Mouse (Mus musculus) Patski (cell line): Measurements from ENCODE around the gene Olfr1315-ps1. TPM values are rescaled to one million over a fixed set of nuclear protein-coding genes. Genes with fewer than 3 reads are reported as not detected.

Experiments used
- ATAC-seq: fragments of 100-300 bp; one replicate; pipeline ENCODE4 v1.8.0; 2021
- CTCF ChIA-PET: fragments of 350-600 bp; sonication (Branson Sonifier 250); formaldehyde crosslinking; loops from one replicate; lab custom pipeline; 2022; ENCODE audit warnings: inconsistent platforms; lab: Charles Lee
- POLR2A ChIA-PET: fragments of 350-600 bp; sonication (Branson Sonifier 250); formaldehyde crosslinking; loops from one replicate; lab custom pipeline; 2022; ENCODE audit warnings: antibody characterized with exemption, inconsistent platforms; lab: Charles Lee
- DNase-seq: peaks from one replicate; pipeline ENCODE4 v3.0.0-alpha.2; 2011; ENCODE audit warnings: low read depth, low spot score
- H3K27me3 ChIP-seq: fragments of 371-371 bp; one replicate; pipeline ENCODE4 v1.5.1; 2021
- CTCF ChIP-seq: fragments of 100-300 bp; IDR thresholded peaks from one replicate; pipeline ENCODE4 v1.5.1; 2021
- in situ Hi-C: fragments of 300-500 bp; cut with MboI; formaldehyde crosslinking; loops from 3 replicates; pipeline ENCODE4 v1.11.1; 2018; ENCODE audit warnings: low pct_unique_long_range_greater_than_20kb, mixed read lengths
- polyA plus RNA-seq: library from polyadenylated mRNA; unstranded; gene quantifications from one replicate; pipeline ENCODE4 v1.2.3, GENCODE M21; 2021

Olfr1315-ps1 gene
- not detected for polyA plus RNA-seq

DNA sequence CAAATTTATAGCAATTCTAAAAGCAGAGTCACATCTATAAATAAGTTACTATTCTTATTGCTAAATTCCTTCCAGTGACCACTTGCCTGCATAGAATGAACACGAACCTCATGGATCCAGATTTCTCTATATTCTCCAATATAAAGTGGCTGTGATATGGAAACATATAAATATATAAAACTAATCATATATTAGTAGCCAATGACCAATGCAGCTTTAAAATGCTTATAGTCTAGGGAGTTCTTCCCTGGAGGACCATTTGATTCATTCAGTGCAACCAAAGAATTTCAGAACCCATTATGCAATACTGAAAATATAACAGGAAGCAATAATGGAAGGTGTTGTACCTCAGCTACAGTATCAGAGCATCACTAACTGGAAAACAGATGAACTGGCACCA, at the start of gene Olfr1315-ps1:
TSS of gene Olfr1315-ps1 (minus strand) at position 101 of the 400 bp plus-strand sequence.
- POLR2A ChIA-PET = no interaction called here
- ATAC-seq = no peak
- CTCF ChIA-PET = no interaction called here
- TF ChIP-seq CTCF = no peak
- in situ Hi-C loops = no loop called here
- no peak for DNase-seq
- H3K27me3 ChIP-seq = no peaks in the 10 kb centered on the region

DNA sequence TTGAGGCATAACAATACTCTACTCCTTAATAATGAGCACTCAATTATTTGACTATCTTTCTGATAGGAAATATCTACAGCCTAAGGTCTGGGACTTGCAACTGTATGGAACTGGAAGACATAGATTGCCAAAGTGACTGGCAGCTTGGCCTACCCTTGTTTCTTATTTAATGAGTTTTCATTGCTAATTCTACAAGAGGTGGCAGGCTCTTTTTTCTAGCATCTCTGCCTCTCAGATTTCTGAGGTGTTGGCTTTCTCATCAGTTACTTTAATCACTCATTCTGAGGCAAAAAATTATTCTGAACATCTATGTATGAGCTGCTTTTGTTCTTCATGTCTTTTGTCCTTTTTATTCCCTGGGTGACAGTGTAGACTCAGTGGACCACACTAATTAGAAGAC, 38.7 kb upstream of the Olfr1315-ps1 start, which contains the start of gene Olfr1318:
TSS of gene Olfr1318 (plus strand) at position 301 of the 400 bp plus-strand sequence.
- TF ChIP-seq CTCF = no peak
- in situ Hi-C loops = no loop called here
- no peak for DNase-seq
- no peak for ATAC-seq
- POLR2A ChIA-PET = no interaction called here
- CTCF ChIA-PET = no interaction called here
- H3K27me3 ChIP-seq = no peaks in the 10 kb centered on the region

DNA sequence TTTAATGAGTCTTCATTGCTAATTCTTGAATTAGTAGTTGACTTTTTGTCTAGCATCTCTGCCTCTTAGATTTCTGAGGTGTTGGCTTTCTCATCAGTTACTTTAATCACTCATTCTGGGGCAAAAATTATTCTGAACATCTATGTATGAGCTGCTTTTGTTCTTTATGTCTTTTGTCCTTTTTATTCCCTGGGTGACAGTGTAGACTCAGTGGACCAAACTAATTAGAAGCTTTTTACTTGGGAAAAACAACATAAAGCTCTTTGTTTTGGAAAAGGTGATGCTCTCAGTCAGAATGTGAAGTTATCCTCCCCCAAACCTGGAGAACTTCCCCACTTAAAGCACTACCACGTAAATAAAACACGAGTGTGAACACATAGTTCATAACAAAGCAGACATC, 24.8 kb upstream of the Olfr1315-ps1 start, which contains the start of gene Olfr1317:
TSS of gene Olfr1317 (plus strand) at position 301 of the 400 bp plus-strand sequence.
- DNase-seq (no peak), ATAC-seq (no peak)
- TF ChIP-seq CTCF = no peak
- CTCF ChIA-PET = interaction anchor here (1.3 kb wide), 1 partner anchor 9 kb away, joined by 4 read pairs; no protein-coding TSS in a partner anchor
- POLR2A ChIA-PET = no interaction called here
- in situ Hi-C loops = no loop called here
- H3K27me3 ChIP-seq = peaks cover 3% of the 10 kb centered on the region

DNA sequence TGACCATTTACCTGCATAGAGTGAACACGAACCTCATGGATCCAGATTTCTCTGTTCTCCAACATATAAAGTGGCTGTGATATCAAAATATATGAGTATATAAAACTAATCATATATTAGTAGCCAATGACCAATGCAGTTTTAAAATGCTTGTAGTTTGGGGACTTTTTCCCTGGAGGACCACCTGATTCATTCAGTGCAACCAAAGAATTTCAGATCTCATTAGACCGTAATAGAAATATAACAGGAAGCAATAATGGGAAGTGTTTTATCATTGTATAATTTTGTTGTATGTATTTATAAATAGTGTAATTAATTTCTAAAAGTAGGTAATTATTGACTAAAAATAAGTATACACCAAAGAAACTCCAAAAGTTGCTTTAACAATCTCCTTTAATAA, 19.6 kb upstream of the Olfr1315-ps1 start, which contains the start of gene Olfr1316:
TSS of gene Olfr1316 (minus strand) at position 101 of the 400 bp plus-strand sequence.
- ChIA-PET CTCF (no interaction called here), POLR2A (no interaction called here)
- TF ChIP-seq CTCF = no peak
- in situ Hi-C loops = loop anchor here (5.0 kb wide), 1 partner anchor 33 kb away; no protein-coding TSS in a partner anchor
- DNase-seq (no peak), ATAC-seq (no peak)
- H3K27me3 ChIP-seq = peaks cover 6% of the 10 kb centered on the region

DNA sequence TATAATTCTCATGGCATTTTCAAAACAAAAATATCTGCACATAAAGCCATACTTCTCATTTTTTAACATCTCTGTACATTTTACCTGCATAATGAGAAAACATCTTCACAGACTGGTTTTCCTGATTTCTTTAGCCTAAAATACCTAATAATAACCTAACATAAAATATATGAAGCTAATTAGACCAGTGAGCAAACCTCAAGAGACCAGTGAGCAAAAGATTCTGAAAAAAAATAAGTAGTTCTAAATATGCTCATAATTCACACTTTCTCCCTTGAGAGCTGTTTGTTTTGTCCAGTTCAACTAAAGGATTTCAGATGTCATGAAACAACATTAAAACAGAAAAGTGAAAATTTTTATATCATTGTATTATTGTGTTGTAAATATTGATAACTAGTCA, 18.6 kb downstream of the Olfr1315-ps1 start, which contains the start of gene Olfr1314:
TSS of gene Olfr1314 (minus strand) at position 101 of the 400 bp plus-strand sequence.
- in situ Hi-C loops = no loop called here
- ChIA-PET CTCF (no interaction called here), POLR2A (no interaction called here)
- TF ChIP-seq CTCF = no peak
- H3K27me3 ChIP-seq = no peaks in the 10 kb centered on the region
- no peak for DNase-seq
- ATAC-seq = no peak

DNA sequence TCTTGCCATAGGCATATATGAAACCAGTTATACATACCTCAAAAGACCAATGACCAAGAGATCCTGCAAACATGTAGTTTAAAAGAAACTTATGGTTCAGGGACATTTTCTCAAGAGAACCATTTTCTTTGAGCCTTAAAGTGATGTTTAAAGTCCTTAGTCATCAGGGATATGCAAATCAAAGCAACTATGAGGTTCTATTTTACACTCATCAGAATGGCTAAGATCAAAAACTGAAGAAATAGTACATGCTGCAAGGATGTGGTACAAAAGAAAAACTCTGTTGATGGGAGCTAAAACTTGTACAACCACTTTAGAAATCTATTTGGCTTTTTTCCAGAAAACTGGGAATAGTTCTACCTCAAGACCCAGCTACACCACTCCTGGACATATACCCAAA, 37.5 kb downstream of the Olfr1315-ps1 start, which contains the start of gene Olfr1313:
TSS of gene Olfr1313 (minus strand) at position 101 of the 400 bp plus-strand sequence.
- no peak for DNase-seq
- POLR2A ChIA-PET = no interaction called here
- TF ChIP-seq CTCF = no peak
- CTCF ChIA-PET = interaction anchor here (0.8 kb wide), 1 partner anchor 12 kb away, joined by 3 read pairs; no protein-coding TSS in a partner anchor
- in situ Hi-C loops = no loop called here
- peaks cover 3% of the 10 kb centered on the region for H3K27me3 ChIP-seq
- ATAC-seq = no peak

Other genes starting within 250 kb of the Olfr1315-ps1 start
- gene Olfr1305, start 238.3 kb downstream of the Olfr1315-ps1 start, polyA plus RNA-seq = not detected
- gene Olfr1306, start 199.2 kb downstream of the Olfr1315-ps1 start, polyA plus RNA-seq = not detected
- gene Olfr1307, start 166.0 kb downstream of the Olfr1315-ps1 start, polyA plus RNA-seq = under 0.01 TPM
- not detected for gene Olfr1308, start 150.5 kb downstream of the Olfr1315-ps1 start, polyA plus RNA-seq
- gene Olfr1309, start 125.2 kb downstream of the Olfr1315-ps1 start, polyA plus RNA-seq = not detected
- not detected for gene Olfr1310, start 102.7 kb downstream of the Olfr1315-ps1 start, polyA plus RNA-seq
- not detected for gene Olfr1311, start 91.0 kb downstream of the Olfr1315-ps1 start, polyA plus RNA-seq
- not detected for gene Olfr1312, start 65.2 kb downstream of the Olfr1315-ps1 start, polyA plus RNA-seq
- not detected for gene Olfr1313, start 37.6 kb downstream of the Olfr1315-ps1 start, polyA plus RNA-seq
- 0.74 TPM for gene Olfr1314, start 18.7 kb downstream of the Olfr1315-ps1 start, polyA plus RNA-seq
- 0.14 TPM for gene Olfr1316, start 19.5 kb upstream of the Olfr1315-ps1 start, polyA plus RNA-seq
- gene Olfr1317, start 24.9 kb upstream of the Olfr1315-ps1 start, polyA plus RNA-seq = 0.12 TPM
- 0.13 TPM for gene Olfr1318, start 38.8 kb upstream of the Olfr1315-ps1 start, polyA plus RNA-seq
- 46.9 TPM for gene Lpcat4, start 124.0 kb upstream of the Olfr1315-ps1 start, polyA plus RNA-seq
- 0.10 TPM for gene Nutm1, start 143.9 kb upstream of the Olfr1315-ps1 start, polyA plus RNA-seq
- 55.3 TPM for gene Nop10, start 146.5 kb upstream of the Olfr1315-ps1 start, polyA plus RNA-seq
- gene Slc12a6, start 150.4 kb upstream of the Olfr1315-ps1 start, polyA plus RNA-seq = 25.5 TPM
- gene Gm21985, start 150.9 kb upstream of the Olfr1315-ps1 start, polyA plus RNA-seq = 0.06 TPM